ENCODE assay signal across 13 mouse cellular contexts in genomic region chr12:71000344-71000743, GRCm38 (mm10). TPM values are rescaled to one million over a fixed set of nuclear protein-coding genes. Genes with fewer than 3 reads are reported as not detected.
DNase-seq lines count a peak whose midpoint lies in the region; ATAC-seq and TF ChIP-seq lines count a peak whose summit lies in the region.
"Had no signal": no experiment of that assay in that cellular context is flagged by ENCODE, and none has a peak within 500 bp of the region (broad histone marks: within the 10 kb centered on the region; RNA-seq: fewer than 3 reads in every experiment).

No protein-coding gene starts in this region.

- H3K4me3 ChIP-seq in kidney, adult 2 months (ENCODE audit: insufficient read depth, low read depth, low read length) = no peak overlapping the region
- no peak overlapping the region for H3K4me3 ChIP-seq in thymus, adult 2 months (ENCODE audit: control insufficient read depth, insufficient read depth, low read length)
- H3K4me3 ChIP-seq in liver, embryonic 16.5 days (ENCODE audit: low read depth, low read length) = no peak overlapping the region
- H3K4me3 ChIP-seq: hindbrain, embryonic 10.5 days; neural tube, embryonic 15.5 days had no signal

- no peaks in the 10 kb centered on the region for H3K27me3 ChIP-seq in kidney, adult 2 months (replicated peaks; ENCODE audit: control insufficient read depth, insufficient read depth, low read length)
- H3K27me3 ChIP-seq in thymus, adult 2 months (ENCODE audit: control insufficient read depth, insufficient read depth, low read length) = no peaks in the 10 kb centered on the region
- H3K27me3 ChIP-seq in liver, embryonic 16.5 days (ENCODE audit: control insufficient read depth, insufficient read depth, low read depth, low read length) = no peaks in the 10 kb centered on the region
- H3K27me3 ChIP-seq: neural tube, embryonic 15.5 days had no signal

- DNase-seq in kidney, adult 2 months = no peak
- DNase-seq in kidney, adult 11 months = no peak
- no peak for DNase-seq in thymus, adult 2 months
- no peak for DNase-seq in thymus, adult 18-20 months
- DNase-seq in natural killer cell, adult 2 months (ENCODE audit: low spot score in 2 of 2) = no peak
- no peak for DNase-seq in cerebellum, postnatal 4 days (ENCODE audit: low spot score in 2 of 2)
- DNase-seq in frontal cortex, postnatal 10 days (ENCODE audit: low spot score in 2 of 2) = no peak
- DNase-seq: cerebellum, adult 2 months; kidney, postnatal 4 days; thymus, postnatal 14 days had no signal

- no peak overlapping the region for H3K9ac ChIP-seq in liver, embryonic 16.5 days (ENCODE audit: low read depth, low read length)
- H3K9ac ChIP-seq: neural tube, embryonic 15.5 days had no signal

- H3K4me2 ChIP-seq in liver, embryonic 16.5 days (ENCODE audit: low read depth, low read length) = no peak overlapping the region
- H3K4me2 ChIP-seq: neural tube, embryonic 15.5 days had no signal

- H3K27ac ChIP-seq in kidney, adult 2 months (ENCODE audit: insufficient read depth, low read depth, low read length) = peak overlapping the region; percentile 45; the same call in 1 of the 2 replicates
- peak overlapping the region; percentile 71 for H3K27ac ChIP-seq in thymus, adult 2 months (ENCODE audit: control insufficient read depth, insufficient read depth, low read length)
- H3K27ac ChIP-seq in liver, embryonic 16.5 days (ENCODE audit: low read length) = peak overlapping the region; percentile 3; the same call in 1 of the 2 replicates
- H3K27ac ChIP-seq: hindbrain, embryonic 10.5 days; neural tube, embryonic 15.5 days had no signal

- peaks cover 28% of the 10 kb centered on the region for H3K4me1 ChIP-seq in kidney, adult 2 months (ENCODE audit: control insufficient read depth, insufficient read depth, low read length)
- H3K4me1 ChIP-seq in thymus, adult 2 months (replicated peaks; ENCODE audit: control insufficient read depth, insufficient read depth, low read length) = peaks cover 7% of the 10 kb centered on the region
- peaks cover 3% of the 10 kb centered on the region; the same call in 1 of the 2 replicates for H3K4me1 ChIP-seq in liver, embryonic 16.5 days (ENCODE audit: control insufficient read depth, low read depth, low read length)
- H3K4me1 ChIP-seq: hindbrain, embryonic 10.5 days had no signal

- no peak for ATAC-seq in liver, embryonic 16.5 days (ENCODE audit: low read depth)

- 67% methylated on average over 1 of the region's 1 CpGs for WGBS in kidney, adult 2 months
- WGBS in thymus, adult 2 months = 47% methylated on average over 1 of the region's 1 CpGs
- 53% methylated on average over 1 of the region's 1 CpGs for WGBS in liver, embryonic 16.5 days (ENCODE audit: insufficient replicate concordance)

- no peak for TF ChIP-seq CTCF in kidney, adult 2 months (conservative IDR thresholded peaks at IDR 0.05; ENCODE audit: insufficient read depth, insufficient read length, low read depth, low read length)
- no peak for TF ChIP-seq CTCF in thymus, adult 2 months (IDR thresholded peaks at IDR 0.05; ENCODE audit: borderline replicate concordance, control insufficient read depth, extremely low read depth, insufficient read depth, low read length, poor library complexity)

- peaks cover 8% of the 10 kb centered on the region for H3K36me3 ChIP-seq in kidney, adult 2 months (ENCODE audit: control insufficient read depth, insufficient read depth, low read length)
- peaks cover 30% of the 10 kb centered on the region for H3K36me3 ChIP-seq in thymus, adult 2 months (ENCODE audit: control insufficient read depth, insufficient read depth, low read length)
- peaks cover 15% of the 10 kb centered on the region for H3K36me3 ChIP-seq in liver, embryonic 16.5 days (ENCODE audit: control insufficient read depth, insufficient read depth)

- TF ChIP-seq POLR2A in kidney, adult 2 months (IDR thresholded peaks at IDR 0.05; ENCODE audit: low read depth, low read length) = no peak
- TF ChIP-seq POLR2A in thymus, adult 2 months (IDR thresholded peaks at IDR 0.05; ENCODE audit: control insufficient read depth, extremely low read depth, insufficient read depth, low read length, poor library complexity) = no peak

- no peaks in the 10 kb centered on the region for H3K9me3 ChIP-seq in liver, embryonic 16.5 days (replicated peaks; ENCODE audit: control insufficient read depth, low read length)
- H3K9me3 ChIP-seq: hindbrain, embryonic 10.5 days; neural tube, embryonic 15.5 days had no signal

RNA-seq across cellular contexts. Expression of gene Arid4a, which starts 15.4 kb away (rescaled TPM):
- 3.0 and 3.6 TPM in 2 replicates for polyA plus RNA-seq in kidney, adult 2 months (2012; rRNA removed)
- 7.5 and 8.1 TPM in 2 replicates for polyA plus RNA-seq in thymus, adult 2 months (2012; rRNA removed)
- 21.3 and 22.2 TPM in 2 replicates for polyA plus RNA-seq in liver, embryonic 16.5 days (2015; fragmentation: Nextera tagmentation; extraction: Ambion mirVana)

RNA-seq across cellular contexts. Expression of gene Psma3, which starts 25.9 kb away (rescaled TPM):
- 21.1 and 44.9 TPM in 2 replicates for polyA plus RNA-seq in kidney, adult 2 months (2012; rRNA removed)
- 28.2 and 35.6 TPM in 2 replicates for polyA plus RNA-seq in thymus, adult 2 months (2012; rRNA removed)
- polyA plus RNA-seq in liver, embryonic 16.5 days (2015; fragmentation: Nextera tagmentation; extraction: Ambion mirVana) = 294 and 323 TPM in 2 replicates

Comparison
In these comparisons a context has a peak if more than half of its experiments do, and no peak if none do; other contexts are left out.
1. H3K27ac ChIP-seq: peak in every context shown above with its lines; median percentile 71 in thymus, adult 2 months; 45 in kidney, adult 2 months; 3 in liver, embryonic 16.5 days.